Mouse (Mus musculus): ENCODE data around the gene Pou2f1. TPM values are rescaled to one million over a fixed set of nuclear protein-coding genes. Genes with fewer than 3 reads are reported as not detected.

Pou2f1 gene
- total and polyA plus RNA-seq, 2 experiments from 2014 or later = 21.5 to 27.2 TPM

- Histone ChIP-seq H3K36me3 (ENCODE audit: insufficient read depth, low read length) (no peaks in the 10 kb centered on the region), H3K4me1 (ENCODE audit: insufficient read depth, low read length) (no peaks in the 10 kb centered on the region), H3K9me3 (ENCODE audit: low read length) (no peaks in the 10 kb centered on the region), H3K27me3 (ENCODE audit: insufficient read depth, low read length) (no peaks in the 10 kb centered on the region), H3K4me2 (ENCODE audit: low read depth, low read length, poor library complexity, severe bottlenecking) (no peak overlapping the region), H3K4me3 (ENCODE audit: low read depth, low read length) (no peak overlapping the region), H3K27ac (ENCODE audit: low read depth, low read length) (no peak overlapping the region), H3K9ac (replicated peaks; ENCODE audit: low read length, poor library complexity, severe bottlenecking) (no peak overlapping the region)
- ATAC-seq (ENCODE audit: low FRiP score) (no peak), DNase-seq (ENCODE audit: low spot score) (no peak)
- 86% methylated on average over 7 of the region's 7 CpGs for WGBS
- no peak for TF ChIP-seq CTCF (IDR thresholded peaks at IDR 0.05)
Observed at GRCm38 (mm10) chr1:165927507-165928279, 74.8 kb downstream of the Pou2f1 start.

- H3K4me3 ChIP-seq (ENCODE audit: low read depth, low read length) = no peak overlapping the region
- H3K4me1 ChIP-seq (ENCODE audit: insufficient read depth, low read length) = no peaks in the 10 kb centered on the region
- WGBS = 93% methylated on average over 2 of the region's 2 CpGs
- no peaks in the 10 kb centered on the region for H3K9me3 ChIP-seq (ENCODE audit: low read length)
- TF ChIP-seq CTCF (IDR thresholded peaks at IDR 0.05) = no peak
- H3K4me2 ChIP-seq (ENCODE audit: low read depth, low read length, poor library complexity, severe bottlenecking) = no peak overlapping the region
- H3K36me3 ChIP-seq (ENCODE audit: insufficient read depth, low read length) = no peaks in the 10 kb centered on the region
- no peak overlapping the region for H3K27ac ChIP-seq (ENCODE audit: low read depth, low read length)
- H3K27me3 ChIP-seq (ENCODE audit: insufficient read depth, low read length) = no peaks in the 10 kb centered on the region
- no peak for DNase-seq (ENCODE audit: low spot score)
- H3K9ac ChIP-seq (replicated peaks; ENCODE audit: low read length, poor library complexity, severe bottlenecking) = no peak overlapping the region
- no peak for ATAC-seq (ENCODE audit: low FRiP score)
Observed at GRCm38 (mm10) chr1:165925207-165925606, 77.3 kb downstream of the Pou2f1 start.

- H3K4me1 ChIP-seq (ENCODE audit: insufficient read depth, low read length) = no peaks in the 10 kb centered on the region
- no peaks in the 10 kb centered on the region for H3K9me3 ChIP-seq (ENCODE audit: low read length)
- ATAC-seq (ENCODE audit: low FRiP score) = no peak
- no peak for TF ChIP-seq CTCF (IDR thresholded peaks at IDR 0.05)
- no peak overlapping the region for H3K9ac ChIP-seq (replicated peaks; ENCODE audit: low read length, poor library complexity, severe bottlenecking)
- H3K27ac ChIP-seq (ENCODE audit: low read depth, low read length) = no peak overlapping the region
- DNase-seq (ENCODE audit: low spot score) = no peak
- no peaks in the 10 kb centered on the region for H3K27me3 ChIP-seq (ENCODE audit: insufficient read depth, low read length)
- 53% methylated on average over 1 of the region's 1 CpGs for WGBS
- no peak overlapping the region for H3K4me2 ChIP-seq (ENCODE audit: low read depth, low read length, poor library complexity, severe bottlenecking)
- H3K36me3 ChIP-seq (ENCODE audit: insufficient read depth, low read length) = no peaks in the 10 kb centered on the region
- H3K4me3 ChIP-seq (ENCODE audit: low read depth, low read length) = no peak overlapping the region
Observed at GRCm38 (mm10) chr1:165922488-165922887, 80.0 kb downstream of the Pou2f1 start.

GRCm38 (mm10) chr1:165921026-165921425 lies 81.5 kb downstream of the Pou2f1 start:
- TF ChIP-seq CTCF (IDR thresholded peaks at IDR 0.05) = peak; percentile 13; the same call in 1 of the 2 replicates
- no peak for ATAC-seq (ENCODE audit: low FRiP score)
- WGBS = 80% methylated on average over 3 of the region's 3 CpGs
- no peak overlapping the region for H3K4me3 ChIP-seq (ENCODE audit: low read depth, low read length)
- no peak overlapping the region for H3K9ac ChIP-seq (replicated peaks; ENCODE audit: low read length, poor library complexity, severe bottlenecking)
- H3K9me3 ChIP-seq (ENCODE audit: low read length) = no peaks in the 10 kb centered on the region
- no peaks in the 10 kb centered on the region for H3K27me3 ChIP-seq (ENCODE audit: insufficient read depth, low read length)
- no peak overlapping the region for H3K4me2 ChIP-seq (ENCODE audit: low read depth, low read length, poor library complexity, severe bottlenecking)
- DNase-seq (ENCODE audit: low spot score) = no peak
- H3K4me1 ChIP-seq (ENCODE audit: insufficient read depth, low read length) = no peaks in the 10 kb centered on the region
- peaks cover 5% of the 10 kb centered on the region; the same call in 1 of the 2 replicates for H3K36me3 ChIP-seq (ENCODE audit: insufficient read depth, low read length)
- H3K27ac ChIP-seq (ENCODE audit: low read depth, low read length) = no peak overlapping the region

GRCm38 (mm10) chr1:165914416-165914801 lies 88.1 kb downstream of the Pou2f1 start:
- no peak overlapping the region for H3K4me2 ChIP-seq (ENCODE audit: low read depth, low read length, poor library complexity, severe bottlenecking)
- H3K4me1 ChIP-seq (ENCODE audit: insufficient read depth, low read length) = peaks cover 4% of the 10 kb centered on the region; the same call in 1 of the 2 replicates
- H3K9me3 ChIP-seq (ENCODE audit: low read length) = no peaks in the 10 kb centered on the region
- H3K27ac ChIP-seq (ENCODE audit: low read depth, low read length) = no peak overlapping the region
- no peak for DNase-seq (ENCODE audit: low spot score)
- no peaks in the 10 kb centered on the region for H3K27me3 ChIP-seq (ENCODE audit: insufficient read depth, low read length)
- peaks cover 13% of the 10 kb centered on the region; the same call in 1 of the 2 replicates for H3K36me3 ChIP-seq (ENCODE audit: insufficient read depth, low read length)
- 55% methylated on average over 2 of the region's 2 CpGs for WGBS
- no peak for TF ChIP-seq CTCF (IDR thresholded peaks at IDR 0.05)
- H3K4me3 ChIP-seq (ENCODE audit: low read depth, low read length) = no peak overlapping the region
- no peak overlapping the region for H3K9ac ChIP-seq (replicated peaks; ENCODE audit: low read length, poor library complexity, severe bottlenecking)
- no peak for ATAC-seq (ENCODE audit: low FRiP score)

- Histone ChIP-seq H3K36me3 (ENCODE audit: insufficient read depth, low read length) (peaks cover 13% of the 10 kb centered on the region; the same call in 1 of the 2 replicates), H3K9ac (replicated peaks; ENCODE audit: low read length, poor library complexity, severe bottlenecking) (no peak overlapping the region), H3K9me3 (ENCODE audit: low read length) (no peaks in the 10 kb centered on the region), H3K4me3 (ENCODE audit: low read depth, low read length) (no peak overlapping the region), H3K27me3 (ENCODE audit: insufficient read depth, low read length) (no peaks in the 10 kb centered on the region), H3K4me2 (ENCODE audit: low read depth, low read length, poor library complexity, severe bottlenecking) (no peak overlapping the region), H3K27ac (ENCODE audit: low read depth, low read length) (no peak overlapping the region), H3K4me1 (ENCODE audit: insufficient read depth, low read length) (peaks cover 4% of the 10 kb centered on the region; the same call in 1 of the 2 replicates)
- DNase-seq (ENCODE audit: low spot score) = peak; percentile 70
- 52% methylated on average over 2 of the region's 2 CpGs for WGBS
- no peak for ATAC-seq (ENCODE audit: low FRiP score)
- no peak for TF ChIP-seq CTCF (IDR thresholded peaks at IDR 0.05)
Observed at GRCm38 (mm10) chr1:165913720-165914415, 88.6 kb downstream of the Pou2f1 start.
